Mouse (Mus musculus): ENCODE measurements at regions not wholly inside any gene's neighbourhood (a gene's known extent, or its start where the extent isn't known, plus 50 kb on each side); places are given as distances from the start of the nearest gene placed in this dataset.

GRCm38 (mm10) chr3:35029924-35030323, 379.7 kb downstream of the Sox2 start:
- TF ChIP-seq FLI1 (IDR thresholded peaks at IDR 0.05; ENCODE audit: low read length) (no peak), GATA1 (IDR thresholded peaks at IDR 0.05; ENCODE audit: borderline replicate concordance, low read length) (no peak)

Measured in megakaryocyte, embryonic 14.5 days (primary cell).